Mouse (Mus musculus) forebrain, postnatal 0 days (tissue): Measurements from ENCODE around the gene Paxip1. TPM values are rescaled to one million over a fixed set of nuclear protein-coding genes. Genes with fewer than 3 reads are reported as not detected.

Experiments used
- ATAC-seq: fragments of 200-750 bp; cut with Nextera tagmentation; 2 replicates; pipeline ENCODE4 v1.8.0; 2017; ENCODE audit warnings: mild to moderate bottlenecking, moderate library complexity
- DNase-seq: peaks from one replicate; pipeline ENCODE4 v3.0.0-alpha.2; 2015
- H3K27ac ChIP-seq: fragments of 300-500 bp; sonication (generic); 2 replicates; pipeline ENCODE4 v1.5.1; 2014; ENCODE audit warnings: low read depth, mild to moderate bottlenecking, antibody characterized with exemption, low read length, moderate library complexity, mixed read lengths
- H3K27me3 ChIP-seq: fragments of 300-500 bp; sonication (generic); 2 replicates; pipeline ENCODE4 v1.6.1; 2014; ENCODE audit warnings: mild to moderate bottlenecking, low read length, mixed read lengths; ENCODE audit not compliant: insufficient read depth
- H3K36me3 ChIP-seq: fragments of 300-500 bp; sonication (generic); 2 replicates; pipeline ENCODE4 v1.6.1; 2014; ENCODE audit warnings: mild to moderate bottlenecking, moderate library complexity; ENCODE audit not compliant: insufficient read depth
- H3K4me1 ChIP-seq: fragments of 300-500 bp; sonication (generic); 2 replicates; pipeline ENCODE4 v1.6.1; 2014; ENCODE audit warnings: antibody characterized with exemption; ENCODE audit not compliant: insufficient read depth
- H3K4me2 ChIP-seq: fragments of 300-500 bp; sonication (generic); 2 replicates; pipeline ENCODE4 v1.6.1; 2014; ENCODE audit warnings: low read depth, mild to moderate bottlenecking, moderate library complexity
- H3K4me3 ChIP-seq: fragments of 300-500 bp; sonication (generic); 2 replicates; pipeline ENCODE4 v1.5.1; 2014; ENCODE audit warnings: low read depth, low read length, mixed read lengths
- H3K9ac ChIP-seq: fragments of 300-500 bp; sonication (generic); 2 replicates; pipeline ENCODE4 v1.6.1; 2014; ENCODE audit warnings: mild to moderate bottlenecking
- H3K9me3 ChIP-seq: fragments of 300-500 bp; sonication (generic); 2 replicates; pipeline ENCODE4 v1.6.1; 2016; ENCODE audit warnings: low read length
- CTCF ChIP-seq: sonication (generic); IDR thresholded peaks from 2 replicates; pipeline ENCODE4 v1.5.1; 2016; ENCODE audit warnings: antibody characterized with exemption, control low read depth, low read depth
- WGBS: fragments of 180-500 bp; shearing (Covaris S2); extraction: QIAGEN DNeasy Blood & Tissue Kit; methylation state at CpG from one replicate; pipeline ENCODE4 v1.1.7; 2014; 5-methylcytosine and 5-hydroxymethylcytosine counted together
- polyA plus RNA-seq: library from polyadenylated mRNA; unstranded; fragments of >200 nt; fragmentation: Nextera tagmentation; extraction: Ambion mirVana; gene quantifications from 2 replicates; pipeline ENCODE4 v1.2.1, GENCODE M21; 2015
- total RNA-seq: library from RNA; depleted of rRNA; stranded (reverse); fragments of >200 nt; gene quantifications from 2 replicates; pipeline ENCODE4 v1.2.3, GENCODE M21; 2014; rRNA removed

Gene Paxip1
- total RNA-seq (24.8 and 28.1 TPM in 2 replicates), polyA plus RNA-seq (19.4 and 21.3 TPM in 2 replicates)

GRCm38 (mm10) chr5:27791303-27792172 is at the start of gene Paxip1:
Paxip1 (minus strand) TSS chr5:27791691.
- DNase-seq (peak; percentile 99), ATAC-seq (peak; percentile 96)
- WGBS: 2% methylated on average over 65 of the region's 73 CpGs
- peaks cover 10% of the 10 kb centered on the region for H3K4me1 ChIP-seq
- peaks cover 13% of the 10 kb centered on the region for H3K36me3 ChIP-seq
- H3K4me3 ChIP-seq: peak within 1 kb of the TSS; percentile 85
- H3K9me3 ChIP-seq: no peaks in the 10 kb centered on the region
- peak; percentile 36 for TF ChIP-seq CTCF
- peak within 1 kb of the TSS; percentile 67 for H3K4me2 ChIP-seq
- peak within 1 kb of the TSS; percentile 90 for H3K27ac ChIP-seq
- peak within 1 kb of the TSS; percentile 83 for H3K9ac ChIP-seq
- no peaks in the 10 kb centered on the region for H3K27me3 ChIP-seq

- no peaks in the 10 kb centered on the region for H3K27me3 ChIP-seq
- ATAC-seq (no peak), DNase-seq (no peak)
- H3K9ac ChIP-seq: no peak overlapping the region
- no peak overlapping the region for H3K27ac ChIP-seq
- no peak overlapping the region for H3K4me3 ChIP-seq
- H3K4me1 ChIP-seq: peaks cover 9% of the 10 kb centered on the region; the same call in 1 of the 2 replicates
- 57% methylated on average over 4 of the region's 4 CpGs for WGBS
- TF ChIP-seq CTCF: no peak
- H3K9me3 ChIP-seq: no peaks in the 10 kb centered on the region
- H3K36me3 ChIP-seq: no peaks in the 10 kb centered on the region
- H3K4me2 ChIP-seq: no peak overlapping the region
Observed at GRCm38 (mm10) chr5:27838061-27838460, 46.6 kb upstream of the Paxip1 start.

GRCm38 (mm10) chr5:27835096-27835495 is 43.6 kb upstream of the Paxip1 start:
- WGBS: 92% methylated on average over 2 of the region's 2 CpGs
- Histone ChIP-seq H3K4me2 (no peak overlapping the region), H3K9me3 (no peaks in the 10 kb centered on the region), H3K4me3 (no peak overlapping the region), H3K9ac (no peak overlapping the region), H3K27me3 (no peaks in the 10 kb centered on the region), H3K4me1 (no peaks in the 10 kb centered on the region), H3K36me3 (no peaks in the 10 kb centered on the region), H3K27ac (no peak overlapping the region)
- ATAC-seq (no peak), DNase-seq (no peak)
- no peak for TF ChIP-seq CTCF

GRCm38 (mm10) chr5:27827971-27828370 is 36.5 kb upstream of the Paxip1 start:
- no peaks in the 10 kb centered on the region for H3K9me3 ChIP-seq
- no peak overlapping the region for H3K9ac ChIP-seq
- no peaks in the 10 kb centered on the region for H3K4me1 ChIP-seq
- H3K4me3 ChIP-seq: no peak overlapping the region
- ATAC-seq (no peak), DNase-seq (no peak)
- no peaks in the 10 kb centered on the region for H3K36me3 ChIP-seq
- H3K4me2 ChIP-seq: no peak overlapping the region
- WGBS: 85% methylated on average over 7 of the region's 7 CpGs
- no peak for TF ChIP-seq CTCF
- H3K27ac ChIP-seq: no peak overlapping the region
- no peaks in the 10 kb centered on the region for H3K27me3 ChIP-seq

- no peak overlapping the region for H3K4me2 ChIP-seq
- 69% methylated on average over 6 of the region's 6 CpGs for WGBS
- no peaks in the 10 kb centered on the region for H3K36me3 ChIP-seq
- H3K9ac ChIP-seq: no peak overlapping the region
- H3K4me1 ChIP-seq: no peaks in the 10 kb centered on the region
- TF ChIP-seq CTCF: no peak
- no peak overlapping the region for H3K27ac ChIP-seq
- H3K27me3 ChIP-seq: no peaks in the 10 kb centered on the region
- ATAC-seq (no peak), DNase-seq (no peak)
- no peaks in the 10 kb centered on the region for H3K9me3 ChIP-seq
- H3K4me3 ChIP-seq: no peak overlapping the region
Observed at GRCm38 (mm10) chr5:27821161-27821560, 29.7 kb upstream of the Paxip1 start.

GRCm38 (mm10) chr5:27818840-27819672 is 27.6 kb upstream of the Paxip1 start:
- TF ChIP-seq CTCF: no peak
- DNase-seq: no peak
- Histone ChIP-seq H3K36me3 (no peaks in the 10 kb centered on the region), H3K27me3 (no peaks in the 10 kb centered on the region), H3K27ac (no peak overlapping the region), H3K9me3 (no peaks in the 10 kb centered on the region), H3K9ac (no peak overlapping the region), H3K4me3 (no peak overlapping the region), H3K4me2 (no peak overlapping the region), H3K4me1 (no peaks in the 10 kb centered on the region)
- WGBS: 52% methylated on average over 3 of the region's 3 CpGs
- no peak for ATAC-seq

- no peak overlapping the region for H3K27ac ChIP-seq
- TF ChIP-seq CTCF: no peak
- no peaks in the 10 kb centered on the region for H3K4me1 ChIP-seq
- no peak overlapping the region for H3K4me3 ChIP-seq
- no peak overlapping the region for H3K4me2 ChIP-seq
- no peaks in the 10 kb centered on the region for H3K27me3 ChIP-seq
- no peak for DNase-seq
- no peaks in the 10 kb centered on the region for H3K9me3 ChIP-seq
- WGBS: 93% methylated on average over 2 of the region's 2 CpGs
- H3K36me3 ChIP-seq: no peaks in the 10 kb centered on the region
- no peak for ATAC-seq
- H3K9ac ChIP-seq: no peak overlapping the region
Observed at GRCm38 (mm10) chr5:27814282-27814681, 22.8 kb upstream of the Paxip1 start.
